Mouse (Mus musculus): Measurements from ENCODE around the gene Mus81. TPM values are rescaled to one million over a fixed set of nuclear protein-coding genes. Genes with fewer than 3 reads are reported as not detected.

Mus81 gene
- polyA plus RNA-seq, 1 experiment from 2014 or later, result 36.3 TPM

DNA sequence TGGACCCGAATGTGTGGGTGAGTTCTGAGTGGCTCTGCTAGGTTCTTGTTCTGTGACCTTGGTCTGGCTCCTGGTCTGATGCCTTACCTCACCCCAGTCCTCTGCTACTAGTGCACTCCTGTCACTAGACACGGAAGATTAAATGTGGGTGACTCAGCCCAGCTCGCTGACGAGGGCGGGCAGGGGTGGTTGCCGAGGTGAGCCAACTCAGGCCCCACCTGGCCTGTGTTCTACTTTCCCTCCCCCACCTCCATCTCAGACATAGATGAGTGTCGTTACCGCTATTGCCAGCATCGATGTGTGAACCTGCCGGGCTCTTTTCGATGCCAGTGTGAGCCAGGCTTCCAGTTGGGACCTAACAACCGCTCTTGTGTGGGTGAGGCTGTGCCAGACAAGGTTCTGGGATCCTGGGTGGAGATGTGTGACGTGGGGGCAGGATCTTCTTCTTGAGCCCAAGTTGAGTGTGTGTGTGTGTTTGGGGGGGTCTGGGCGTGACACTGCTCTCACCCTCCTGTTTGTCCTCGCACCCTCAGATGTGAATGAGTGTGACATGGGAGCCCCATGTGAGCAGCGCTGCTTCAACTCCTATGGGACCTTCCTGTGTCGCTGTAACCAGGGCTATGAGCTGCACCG, 10.4 kb downstream of the Mus81 start:
- no peak for ATAC-seq (ENCODE audit: insufficient read depth, low FRiP score, low read depth)
- no peak overlapping the region for H3K27ac ChIP-seq
- H3K9ac ChIP-seq, result no peak overlapping the region

DNA sequence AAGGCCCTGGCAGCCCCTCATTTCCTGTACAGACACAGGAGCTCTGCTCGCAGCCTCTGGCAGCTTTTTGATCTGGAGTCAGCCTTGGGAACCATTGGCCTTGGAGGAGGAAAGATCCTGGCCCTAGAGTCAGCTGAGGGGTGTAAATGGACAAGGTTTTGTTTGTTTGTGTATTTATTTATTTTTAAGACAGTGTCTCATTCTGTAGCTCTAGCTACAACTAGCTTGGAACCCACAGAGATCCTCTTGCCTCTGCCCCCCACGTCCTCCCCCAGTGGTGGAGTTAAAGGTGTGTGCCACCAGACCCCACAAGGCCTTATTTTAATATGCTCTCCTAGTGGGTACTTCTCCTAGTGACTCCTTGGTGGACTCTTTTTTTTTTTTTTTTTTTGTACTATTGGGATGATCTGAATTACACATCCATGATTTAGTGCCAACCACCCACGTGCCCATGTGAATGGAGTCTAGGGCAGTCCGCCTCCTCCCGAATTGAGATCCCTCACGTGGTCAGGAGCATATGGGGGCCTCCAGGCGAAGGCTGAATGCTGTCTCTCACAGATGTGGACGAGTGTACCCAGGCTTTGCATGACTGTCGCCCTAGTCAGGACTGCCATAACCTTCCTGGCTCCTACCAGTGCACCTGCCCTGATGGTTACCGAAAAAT, 11.1 kb downstream of the Mus81 start:
- Histone ChIP-seq H3K27me3 (replicated peaks) (no peaks in the 10 kb centered on the region), H3K36me3 (peaks cover 19% of the 10 kb centered on the region), H3K4me1 (peaks cover 23% of the 10 kb centered on the region), H3K9ac (no peak overlapping the region), H3K27ac (no peak overlapping the region), H3K9me3 (no peaks in the 10 kb centered on the region), H3K4me3 (replicated peaks) (no peak overlapping the region), H3K4me2 (no peak overlapping the region)
- 82% methylated on average over 10 of the region's 10 CpGs for WGBS
- ATAC-seq (ENCODE audit: insufficient read depth, low FRiP score, low read depth), result no peak

More for the DNA sequence above, 10.4 kb downstream of the Mus81 start:
- Histone ChIP-seq H3K4me3 (replicated peaks) (no peak overlapping the region), H3K36me3 (peaks cover 22% of the 10 kb centered on the region), H3K4me2 (no peak overlapping the region), H3K27me3 (replicated peaks) (no peaks in the 10 kb centered on the region), H3K4me1 (peaks cover 23% of the 10 kb centered on the region), H3K9me3 (no peaks in the 10 kb centered on the region)
- 80% methylated on average over 18 of the region's 18 CpGs for WGBS

DNA sequence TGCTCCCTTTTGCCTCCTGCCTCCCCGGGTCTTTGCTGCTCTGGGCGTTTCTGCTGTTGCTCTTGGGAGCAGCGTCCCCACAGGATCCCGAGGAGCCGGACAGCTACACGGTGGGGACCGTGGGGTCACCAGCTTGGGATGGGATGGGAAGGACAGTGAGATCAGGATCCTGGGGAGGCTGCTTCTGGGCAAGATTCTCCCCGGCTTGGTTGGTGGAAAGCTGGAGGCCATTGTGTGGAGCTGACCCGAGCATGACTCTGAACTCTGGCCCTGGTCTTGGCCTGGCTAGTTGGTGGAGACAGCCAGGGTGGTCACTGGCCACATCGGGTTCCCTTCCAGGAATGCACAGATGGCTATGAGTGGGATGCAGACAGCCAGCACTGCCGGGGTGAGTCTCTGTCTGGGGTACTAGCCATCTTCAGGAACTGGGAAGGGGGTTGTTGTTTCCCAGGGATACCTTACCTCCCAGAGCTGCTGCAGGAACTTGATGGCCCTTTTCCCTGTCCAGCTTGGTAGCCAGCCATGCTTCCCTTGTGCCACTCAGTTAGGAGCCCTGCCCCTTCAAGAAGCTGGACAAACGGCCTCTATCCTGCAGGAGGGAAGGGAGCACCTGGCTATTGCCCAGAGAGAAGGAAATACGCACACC, 13.0 kb downstream of the Mus81 start:
- Histone ChIP-seq H3K27me3 (replicated peaks) (no peaks in the 10 kb centered on the region), H3K27ac (peak overlapping the region; percentile 84), H3K4me2 (peak overlapping the region; percentile 95), H3K4me3 (replicated peaks) (peak overlapping the region; percentile 60), H3K9me3 (no peaks in the 10 kb centered on the region), H3K36me3 (peaks cover 6% of the 10 kb centered on the region), H3K4me1 (peaks cover 23% of the 10 kb centered on the region), H3K9ac (peak overlapping the region; percentile 53)
- 19% methylated on average over 13 of the region's 13 CpGs for WGBS
- no peak; the same call in 1 of the 2 replicates for ATAC-seq (ENCODE audit: insufficient read depth, low FRiP score, low read depth)

DNA sequence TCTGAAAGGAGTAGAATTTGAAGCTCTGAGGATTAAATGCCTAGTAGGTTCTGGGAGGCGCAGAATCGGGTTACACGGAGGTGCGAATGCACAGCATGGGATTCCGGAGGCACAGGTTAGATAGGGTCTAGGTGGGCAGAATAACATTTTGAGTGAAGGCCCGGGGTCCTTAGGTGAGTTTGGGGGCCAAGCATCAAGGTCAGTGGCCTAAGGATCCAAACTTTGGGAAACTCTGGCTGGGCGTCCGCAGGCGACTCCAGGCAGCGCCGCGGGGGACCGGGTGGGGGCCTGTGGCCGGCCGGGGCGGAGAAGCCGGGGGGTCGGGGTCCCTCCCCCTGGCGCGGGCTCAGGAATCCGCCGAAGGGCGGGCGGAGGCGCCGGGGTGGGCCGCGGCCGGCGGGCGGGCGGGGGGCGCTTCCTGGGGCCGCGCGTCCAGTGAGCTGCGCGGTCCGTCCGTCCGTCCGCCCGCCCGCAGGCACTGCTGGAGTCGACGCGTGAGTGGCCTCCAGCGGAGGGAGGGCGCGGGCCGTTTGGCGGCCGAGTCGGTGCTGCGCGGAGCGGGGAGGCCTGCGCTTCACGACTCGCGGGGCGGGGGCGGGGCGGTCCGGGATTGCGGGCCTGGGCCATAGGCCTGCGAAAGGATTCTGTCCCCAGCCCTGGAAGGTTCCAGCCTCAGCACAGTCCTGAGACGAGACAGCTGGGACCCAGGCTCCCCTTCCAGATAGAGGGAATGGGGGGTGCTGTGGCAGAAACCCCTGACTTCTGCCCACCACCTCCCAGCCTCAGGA, 13.7 kb downstream of the Mus81 start:
- peak; percentile 75 for ATAC-seq (ENCODE audit: insufficient read depth, low FRiP score, low read depth)

DNA sequence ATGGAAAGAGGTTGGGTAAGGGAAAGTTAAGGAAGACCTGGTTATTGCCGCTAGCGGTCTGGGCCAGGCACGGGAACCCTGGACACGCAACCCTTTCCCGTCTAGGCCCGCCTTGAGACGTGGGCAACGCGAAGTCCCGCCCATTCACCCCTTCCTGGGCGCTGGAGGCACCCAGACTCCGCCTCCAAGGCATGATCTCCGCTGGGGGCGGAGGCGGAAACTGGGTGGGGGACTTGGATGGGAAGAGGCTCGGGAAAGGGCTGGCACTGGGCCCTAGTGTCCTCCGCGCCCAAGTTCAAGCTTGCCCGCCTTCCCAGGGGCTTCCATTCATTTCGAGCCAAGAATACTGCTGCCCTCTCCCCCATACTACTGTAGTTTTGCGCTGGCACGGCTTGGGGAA, 14.5 kb downstream of the Mus81 start, which contains the start of gene Efemp2:
Efemp2 (plus strand) TSS at position 235 of the 400 bp plus-strand sequence.
- no peaks in the 10 kb centered on the region for H3K9me3 ChIP-seq
- H3K4me1 ChIP-seq, result peaks cover 23% of the 10 kb centered on the region
- peak within 1 kb of the TSS; percentile 95 for H3K4me2 ChIP-seq
- ATAC-seq (ENCODE audit: insufficient read depth, low FRiP score, low read depth), result peak; percentile 67
- H3K36me3 ChIP-seq, result no peaks in the 10 kb centered on the region; the same call in 1 of the 2 replicates
- H3K4me3 ChIP-seq (replicated peaks), result peak within 1 kb of the TSS; percentile 60
- H3K9ac ChIP-seq, result peak within 1 kb of the TSS; percentile 53
- no peaks in the 10 kb centered on the region for H3K27me3 ChIP-seq (replicated peaks)
- peak within 1 kb of the TSS; percentile 84 for H3K27ac ChIP-seq
- WGBS, result 2% methylated on average over 22 of the region's 22 CpGs

More for the DNA sequence above, 13.7 kb downstream of the Mus81 start:
- Histone ChIP-seq H3K4me3 (replicated peaks) (peak overlapping the region; percentile 60), H3K9ac (peak overlapping the region; percentile 53), H3K4me2 (peak overlapping the region; percentile 95), H3K4me1 (peaks cover 23% of the 10 kb centered on the region), H3K36me3 (no peaks in the 10 kb centered on the region; the same call in none of the 2 replicates), H3K27ac (peak overlapping the region; percentile 84), H3K9me3 (no peaks in the 10 kb centered on the region), H3K27me3 (replicated peaks) (no peaks in the 10 kb centered on the region)
- under 1% methylated on average over 46 of the region's 68 CpGs for WGBS

DNA sequence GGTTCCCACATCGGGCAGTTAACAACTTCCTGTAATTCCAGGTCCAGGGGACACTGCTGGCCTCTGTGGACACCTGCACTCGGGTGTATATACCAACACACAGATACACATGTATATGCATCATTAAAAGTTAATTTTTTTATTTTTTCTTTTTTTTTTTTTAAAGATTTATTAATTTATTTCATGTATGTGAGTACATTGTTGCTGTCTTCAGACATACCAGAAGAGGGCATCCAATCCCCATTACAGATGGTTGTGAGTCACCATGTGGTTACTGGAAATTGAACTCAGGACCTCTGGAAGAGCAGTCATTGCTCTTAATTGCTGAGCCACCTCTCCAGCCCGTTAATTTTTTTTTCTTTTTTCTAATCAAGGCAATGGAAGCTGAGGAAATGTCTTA, 15.3 kb downstream of the Mus81 start:
- no peak overlapping the region for H3K9ac ChIP-seq
- peaks cover 23% of the 10 kb centered on the region for H3K4me1 ChIP-seq
- no peaks in the 10 kb centered on the region for H3K9me3 ChIP-seq
- ATAC-seq (ENCODE audit: insufficient read depth, low FRiP score, low read depth), result no peak
- no peak overlapping the region for H3K4me3 ChIP-seq (replicated peaks)
- H3K4me2 ChIP-seq, result no peak overlapping the region
- H3K27me3 ChIP-seq (replicated peaks), result no peaks in the 10 kb centered on the region
- H3K36me3 ChIP-seq, result no peaks in the 10 kb centered on the region; the same call in 1 of the 2 replicates
- no peak overlapping the region for H3K27ac ChIP-seq
- 79% methylated on average over 3 of the region's 3 CpGs for WGBS

DNA sequence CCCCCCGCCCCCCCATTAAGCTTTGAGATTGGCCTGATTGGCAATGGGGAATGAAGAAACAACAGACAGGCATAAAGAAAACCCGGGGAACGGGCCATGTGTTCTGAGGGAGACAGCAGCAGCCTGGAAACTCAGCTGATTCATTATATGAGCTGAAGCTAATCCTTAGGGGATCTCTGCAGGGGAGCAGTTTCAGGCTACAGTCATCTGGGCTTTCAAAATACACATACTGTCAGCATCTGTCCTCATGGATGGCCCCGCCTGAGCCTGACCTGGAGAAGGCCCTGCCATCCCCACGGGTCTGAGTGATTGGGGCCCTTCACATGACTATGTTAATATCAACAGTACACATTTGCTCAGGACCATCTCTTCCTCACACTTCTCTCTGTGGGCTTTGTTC, 16.4 kb downstream of the Mus81 start:
- peaks cover 23% of the 10 kb centered on the region for H3K4me1 ChIP-seq
- H3K9ac ChIP-seq, result no peak overlapping the region
- no peaks in the 10 kb centered on the region for H3K27me3 ChIP-seq (replicated peaks)
- ATAC-seq (ENCODE audit: insufficient read depth, low FRiP score, low read depth), result no peak
- H3K4me2 ChIP-seq, result no peak overlapping the region
- no peak overlapping the region for H3K27ac ChIP-seq
- 48% methylated on average over 5 of the region's 5 CpGs for whole genome bisulfite sequencing
- H3K36me3 ChIP-seq, result peaks cover 3% of the 10 kb centered on the region
- H3K4me3 ChIP-seq (replicated peaks), result no peak overlapping the region
- H3K9me3 ChIP-seq, result no peaks in the 10 kb centered on the region

DNA sequence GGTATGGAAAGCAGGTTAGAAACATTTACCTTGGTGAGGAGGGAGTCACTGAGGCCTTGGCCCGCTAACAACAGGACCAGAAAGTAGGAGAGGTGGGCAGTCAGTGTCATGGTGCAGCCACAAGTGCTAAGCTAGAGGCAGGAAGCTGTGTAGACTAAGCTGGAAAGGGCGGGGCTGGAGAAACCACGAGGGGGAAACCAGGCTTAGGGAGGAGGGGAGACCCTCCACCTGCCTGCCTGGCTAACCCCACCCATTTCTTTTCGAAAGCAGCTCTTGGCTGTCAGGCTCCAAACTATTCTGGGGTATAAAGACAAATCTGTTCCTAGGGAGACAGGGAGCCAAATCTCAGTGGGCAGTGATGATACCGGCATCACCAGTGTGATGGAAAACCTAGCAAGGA, 19.8 kb downstream of the Mus81 start, which contains the start of gene Ctsw:
Ctsw (minus strand) TSS at position 134 of the 400 bp plus-strand sequence.
- Histone ChIP-seq H3K4me1 (no peaks in the 10 kb centered on the region), H3K4me3 (replicated peaks) (no peak within 1 kb of the TSS), H3K36me3 (peaks cover 24% of the 10 kb centered on the region), H3K27ac (no peak within 1 kb of the TSS), H3K9ac (no peak within 1 kb of the TSS), H3K27me3 (replicated peaks) (no peaks in the 10 kb centered on the region), H3K4me2 (no peak within 1 kb of the TSS), H3K9me3 (no peaks in the 10 kb centered on the region)
- WGBS, result 47% methylated on average over 5 of the region's 5 CpGs
- no peak for ATAC-seq (ENCODE audit: insufficient read depth, low FRiP score, low read depth)

DNA sequence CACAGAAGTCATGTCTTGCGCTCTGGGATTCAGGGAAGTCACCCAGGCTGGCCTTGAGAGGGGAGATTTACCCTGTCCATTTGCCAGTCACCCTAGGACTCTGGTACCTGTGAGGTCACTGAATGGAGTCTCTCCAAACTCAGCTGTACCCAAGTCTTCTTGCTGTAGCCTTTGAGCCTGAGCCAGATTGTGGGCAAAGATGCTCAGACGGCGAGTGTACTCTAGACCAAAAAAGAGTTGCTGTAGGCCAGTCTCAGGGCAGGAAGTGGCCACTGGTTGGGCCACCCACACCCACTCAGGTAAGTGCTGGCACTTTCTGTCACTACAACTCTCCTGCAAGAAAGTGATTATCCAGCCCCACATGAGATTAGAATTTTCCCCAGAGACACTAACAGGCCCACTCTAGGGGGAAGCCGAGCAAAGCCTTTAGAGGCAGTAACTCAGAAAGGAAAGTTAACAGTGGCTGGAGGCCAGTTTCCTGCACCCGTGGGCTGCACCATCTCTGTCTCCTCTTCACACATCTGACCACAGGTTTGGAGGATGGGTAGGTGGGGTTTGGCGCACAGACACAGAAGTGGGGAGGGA, 21.2 kb downstream of the Mus81 start:
- ATAC-seq (ENCODE audit: insufficient read depth, low FRiP score, low read depth), result no peak
- Histone ChIP-seq H3K27ac (no peak overlapping the region), H3K4me2 (no peak overlapping the region), H3K4me3 (replicated peaks) (no peak overlapping the region), H3K36me3 (peaks cover 34% of the 10 kb centered on the region), H3K27me3 (replicated peaks) (no peaks in the 10 kb centered on the region), H3K9ac (no peak overlapping the region), H3K4me1 (no peaks in the 10 kb centered on the region), H3K9me3 (no peaks in the 10 kb centered on the region)
- 87% methylated on average over 6 of the region's 6 CpGs for WGBS

DNA sequence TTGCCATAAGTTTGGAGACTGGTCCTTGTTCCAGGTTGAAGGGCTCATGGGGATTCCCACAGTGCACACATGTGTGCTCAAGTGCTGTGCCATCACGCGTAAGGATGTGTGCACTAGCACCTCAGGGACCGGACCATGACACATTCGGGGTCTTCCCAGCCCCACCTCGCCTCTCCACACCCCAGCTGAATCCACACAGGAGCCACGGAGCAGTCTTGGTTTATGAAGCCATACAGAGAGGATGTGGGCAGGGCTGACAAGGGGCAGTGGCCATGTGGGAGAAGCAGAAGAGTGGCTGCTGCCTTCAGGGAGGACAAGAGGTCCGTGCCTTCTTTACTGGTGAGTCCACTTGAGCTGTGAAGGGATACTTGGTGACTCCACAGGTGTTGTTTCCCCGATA, 23.2 kb downstream of the Mus81 start:
- Histone ChIP-seq H3K4me2 (no peak overlapping the region), H3K4me3 (replicated peaks) (no peak overlapping the region), H3K4me1 (peaks cover 11% of the 10 kb centered on the region), H3K36me3 (peaks cover 34% of the 10 kb centered on the region), H3K9me3 (no peaks in the 10 kb centered on the region), H3K27ac (no peak overlapping the region), H3K9ac (no peak overlapping the region), H3K27me3 (replicated peaks) (no peaks in the 10 kb centered on the region)
- ATAC-seq (ENCODE audit: insufficient read depth, low FRiP score, low read depth), result no peak
- WGBS, result 94% methylated on average over 8 of the region's 8 CpGs
